In the genomic region with DNA sequence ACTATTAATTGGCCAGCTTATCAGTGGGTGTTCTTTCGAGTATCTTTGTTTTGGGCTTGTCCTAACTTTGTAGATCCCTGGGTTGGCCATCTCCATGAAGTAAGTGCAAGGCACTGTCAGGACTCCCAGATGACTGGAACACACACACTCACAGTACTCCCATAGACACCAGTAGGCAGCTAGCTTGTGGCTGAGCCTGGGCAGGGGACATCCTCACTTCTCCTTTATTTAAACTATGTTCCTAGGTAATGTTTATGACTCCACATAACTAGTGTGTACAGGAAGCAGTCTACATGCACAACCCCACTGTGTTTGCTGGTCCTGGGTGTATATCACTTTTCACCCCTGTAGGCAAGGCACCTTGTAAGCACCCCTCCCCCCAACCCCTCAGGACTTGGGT, we compare ENCODE assay signal across 8 mouse cellular contexts. TPM values are rescaled to one million over a fixed set of nuclear protein-coding genes. Genes with fewer than 3 reads are reported as not detected.
DNase-seq lines count a peak whose midpoint lies in the region; ATAC-seq and TF ChIP-seq lines count a peak whose summit lies in the region.

No protein-coding gene starts in this region.

- TF ChIP-seq POLR2A in heart, adult 2 months (IDR thresholded peaks at IDR 0.05; ENCODE audit: insufficient read depth, low read depth, low read length): no peak

- no peak for TF ChIP-seq EP300 in heart, adult 2 months (IDR thresholded peaks at IDR 0.05; ENCODE audit: insufficient read depth, low read depth, low read length)

- intact Hi-C loops in heart, adult 2 months (cut with DNase I): no loop called here
- intact Hi-C loops in heart, postnatal 10 days (cut with DNase I): no loop called here

- no peak overlapping the region; the same call in 1 of the 2 replicates for H3K9ac ChIP-seq in heart, adult 2 months (ENCODE audit: low read depth, low read length)

- no peaks in the 10 kb centered on the region for H3K36me3 ChIP-seq in heart, adult 2 months (ENCODE audit: control insufficient read depth, insufficient read depth, low read length)
- H3K36me3 ChIP-seq in E14TG2a.4 (ENCODE audit: insufficient read depth, low read length): no peaks in the 10 kb centered on the region

- H3K9me3 ChIP-seq in E14TG2a.4 (ENCODE audit: low read length): no peaks in the 10 kb centered on the region

- DNase-seq in heart, adult 2 months: no peak
- DNase-seq in heart, postnatal 10 days: no peak
- no peak for DNase-seq in adrenal gland, postnatal 25 days
- no peak for DNase-seq in layer of hippocampus, postnatal 25 days (ENCODE audit: extremely low spot score in 1 of 2, low spot score in 1 of 2)

- TF ChIP-seq CTCF in heart, adult 2 months (IDR thresholded peaks at IDR 0.05): no peak
- no peak for TF ChIP-seq CTCF in E14TG2a.4 (conservative IDR thresholded peaks at IDR 0.05; ENCODE audit: low read length)

- no peaks in the 10 kb centered on the region for H3K27me3 ChIP-seq in heart, adult 2 months (ENCODE audit: control insufficient read depth, insufficient read depth, low read length)
- peaks cover 3% of the 10 kb centered on the region; the same call in 1 of the 2 replicates for H3K27me3 ChIP-seq in E14TG2a.4 (ENCODE audit: insufficient read depth, low read length)

- ATAC-seq in granulocyte monocyte progenitor cell, adult 5-6 weeks (replicated peaks; ENCODE audit: poor library complexity, severe bottlenecking): peak; percentile 57
- peak; percentile 56 for ATAC-seq in megakaryocyte progenitor cell, adult 5-6 weeks (replicated peaks; ENCODE audit: poor library complexity)
- no peak for ATAC-seq in inflammation-experienced regulatory T-cells, adult 6 months

- H3K79me2 ChIP-seq in heart, adult 2 months (replicated peaks; ENCODE audit: control insufficient read depth, insufficient read depth, low read length): no peaks in the 10 kb centered on the region; the same call in 1 of the 2 replicates

- 63% methylated on average over 1 of the region's 1 CpGs for WGBS in heart, adult 2 months

- peaks cover 2% of the 10 kb centered on the region for H3K4me1 ChIP-seq in heart, adult 2 months (ENCODE audit: control insufficient read depth, insufficient read depth, low read length)
- H3K4me1 ChIP-seq in E14TG2a.4 (replicated peaks; ENCODE audit: low read depth, low read length): peaks cover 11% of the 10 kb centered on the region

- peak overlapping the region; percentile 60; the same call in 1 of the 2 replicates for H3K4me3 ChIP-seq in heart, adult 2 months
- peak overlapping the region; percentile 82 for H3K4me3 ChIP-seq in E14TG2a.4 (replicated peaks; ENCODE audit: low read length)

- no peak overlapping the region; the same call in 1 of the 2 replicates for H3K27ac ChIP-seq in heart, adult 2 months

RNA-seq across cellular contexts. Expression of a gene that starts 0.5 kb away (rescaled TPM):
- total RNA-seq in heart, adult 2 months (2021): 10 to 100 TPM; 13.5 to 14.8 TPM
- polyA plus RNA-seq in heart, adult 2 months (2012; rRNA removed): 5.1 and 7.7 TPM in 2 replicates
- 10 to 100 TPM; 21.4 to 23.0 TPM for total RNA-seq in heart, postnatal 10 days (2021)
- total RNA-seq in granulocyte monocyte progenitor cell, adult 5-6 weeks (2014; fragmentation: Nextera tagmentation): 0.56 TPM in 1 of 2 replicates, not detected in the other
- total RNA-seq in granulocyte monocyte progenitor cell, adult 5-6 weeks (2017): 0.21 and 0.34 TPM in 2 replicates
- total RNA-seq in megakaryocyte progenitor cell, adult 5-6 weeks (2015): 0.07 and 0.15 TPM in 2 replicates
- total RNA-seq in megakaryocyte progenitor cell, adult 5-6 weeks (2017): 0.12 and 0.24 TPM in 2 replicates
- polyA plus RNA-seq in inflammation-experienced regulatory T-cells, adult 6 months (2017; shearing (Covaris generic)): under 1 TPM in 1 of 3 experiments, not detected in 2; 0.11 TPM
- 10.9 and 12.7 TPM in 2 replicates for total RNA-seq in adrenal gland, postnatal 25 days (2021)
- 1 to 10 TPM; 4.5 to 6.6 TPM for total RNA-seq in layer of hippocampus, postnatal 25 days (2021)
